Mouse (Mus musculus): ENCODE results near the gene Evi2a.

Evi2a gene

DNA sequence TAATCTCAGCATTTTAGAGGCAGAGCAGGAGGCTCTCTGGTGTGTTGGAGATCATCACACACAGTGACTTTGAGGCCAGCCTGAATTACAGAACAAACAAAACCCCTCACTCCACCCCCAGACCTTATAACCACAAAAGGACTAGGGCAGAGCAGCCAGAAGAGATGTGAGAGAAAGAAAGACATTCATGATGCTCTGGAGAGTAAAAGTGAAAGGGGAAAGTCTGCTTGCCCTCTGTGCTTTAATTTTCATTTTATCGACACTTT lies 6.2 kb downstream of the Evi2a start:
- no peak for DNase-seq (ENCODE audit: low spot score in 2 of 2)

DNA sequence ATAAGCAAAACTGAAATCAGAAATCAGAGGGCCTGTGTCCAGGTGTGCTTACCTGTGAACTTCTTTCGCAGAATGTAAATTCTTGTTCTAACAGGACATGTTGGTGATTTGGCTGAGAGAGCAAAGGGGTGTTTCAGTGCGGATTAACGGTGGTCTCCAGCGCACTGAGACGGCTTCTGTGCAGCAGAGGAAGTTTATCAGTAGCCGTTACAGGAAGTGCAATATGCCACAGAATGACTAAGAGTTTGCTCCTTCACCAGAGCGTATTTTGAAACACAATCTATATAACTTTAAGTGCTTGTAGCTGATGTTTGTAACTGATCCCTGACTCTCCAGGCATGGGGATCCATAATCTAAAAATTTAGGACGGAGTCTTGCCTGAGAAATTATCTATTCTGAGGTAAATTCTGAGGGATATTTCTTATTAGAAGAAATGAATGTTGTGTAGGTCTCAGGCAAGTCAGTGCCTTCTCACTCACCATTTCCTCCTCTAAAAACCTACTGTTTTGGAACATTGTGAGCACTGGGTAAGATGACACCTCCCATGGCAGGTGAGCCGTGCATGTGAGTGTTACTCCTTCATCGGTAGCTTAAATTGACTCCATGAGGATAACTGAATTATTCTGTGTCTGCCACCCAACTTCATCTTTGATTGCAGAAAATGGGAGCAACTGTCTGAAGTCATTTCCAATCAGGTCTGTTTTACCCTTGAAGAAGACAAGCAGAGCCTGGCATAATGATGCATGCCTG lies 6.7 kb downstream of the Evi2a start, which contains the start of gene Evi2b:
Gene Evi2b, minus strand, starts transcription at position 203 of the 750 bp plus-strand sequence.
- DNase-seq (ENCODE audit: low spot score in 2 of 2) = no peak

DNA sequence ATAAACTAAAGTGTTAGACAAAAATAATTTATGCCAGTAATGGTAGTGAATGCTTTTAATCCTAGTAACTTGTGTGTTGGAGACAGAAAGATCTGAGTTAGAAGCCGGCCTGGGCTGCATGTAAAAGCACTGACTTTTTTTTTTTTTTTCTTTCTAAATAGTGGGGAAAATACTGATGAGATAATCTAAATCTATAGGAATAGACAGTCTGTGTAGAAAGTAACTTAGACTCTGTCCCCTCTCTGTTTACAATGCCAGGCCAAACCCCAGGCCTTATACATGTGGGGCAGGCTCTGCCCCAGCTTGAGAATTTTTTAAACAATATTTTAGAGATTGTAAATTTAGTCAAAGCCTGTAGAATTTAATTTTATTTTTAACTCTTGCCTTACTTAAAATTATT lies 7.5 kb downstream of the Evi2a start:
- no peak for DNase-seq (ENCODE audit: low spot score in 2 of 2)

DNA sequence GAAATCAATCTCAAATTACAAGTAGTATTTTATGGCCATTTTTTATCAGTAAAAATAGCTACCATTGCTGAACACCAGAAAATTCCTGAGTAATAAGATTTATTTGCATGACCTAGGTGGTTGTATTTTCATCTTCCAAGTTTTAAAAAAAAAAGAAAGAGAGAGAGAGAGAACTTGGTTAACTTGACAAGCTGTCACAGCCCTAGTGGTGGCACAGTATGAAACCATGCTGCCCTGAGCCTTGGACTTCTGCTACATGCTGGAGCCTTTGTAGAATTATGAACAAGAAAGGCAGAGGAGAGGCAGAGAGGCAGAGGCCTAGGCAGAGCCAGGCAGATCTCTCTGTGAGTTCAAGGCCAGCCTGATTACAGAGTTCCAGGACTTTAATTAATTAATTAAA lies 8.5 kb downstream of the Evi2a start:
- DNase-seq (ENCODE audit: low spot score in 2 of 2) = no peak

DNA sequence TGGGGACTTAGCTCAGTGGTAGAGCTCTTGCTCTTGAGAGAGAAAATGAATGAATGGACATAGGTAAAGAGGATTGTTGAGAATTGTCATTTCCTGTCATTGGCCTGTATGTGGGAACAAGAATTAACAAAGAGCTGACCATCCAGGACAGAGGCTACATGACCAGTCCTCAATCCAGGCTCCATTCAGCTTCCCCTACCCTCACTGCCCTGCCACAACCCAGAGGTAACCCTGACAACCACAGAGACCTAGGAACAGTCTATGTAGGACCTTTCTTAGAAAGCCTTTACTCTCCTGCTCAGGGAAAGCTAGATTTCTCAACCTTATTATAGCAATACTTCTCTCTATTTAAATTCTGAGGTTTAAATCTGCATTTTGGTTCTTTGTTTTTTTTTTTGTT lies 9.6 kb downstream of the Evi2a start:
- DNase-seq (ENCODE audit: low spot score in 2 of 2) = no peak

DNA sequence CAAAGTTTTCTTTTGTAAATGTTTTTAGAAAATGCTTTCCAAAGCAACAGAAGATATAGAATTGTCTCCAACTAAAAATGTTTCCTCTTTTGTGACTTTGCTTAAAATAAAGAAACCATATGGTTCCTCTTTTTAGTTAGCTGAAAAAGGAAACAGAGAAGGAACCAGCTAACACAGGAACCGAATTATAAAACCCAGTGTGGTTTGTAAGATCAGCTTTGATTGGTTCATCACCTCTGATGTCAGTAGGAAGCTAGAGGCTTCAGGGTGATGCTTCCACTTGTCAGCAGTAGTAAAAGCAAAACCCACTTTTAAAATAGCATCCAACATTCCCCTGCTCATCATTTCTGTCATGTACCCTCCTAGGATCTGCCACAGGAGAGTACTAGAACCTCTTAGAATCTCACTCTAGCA lies 10.5 kb downstream of the Evi2a start:
- DNase-seq (ENCODE audit: low spot score in 2 of 2) = no peak

DNA sequence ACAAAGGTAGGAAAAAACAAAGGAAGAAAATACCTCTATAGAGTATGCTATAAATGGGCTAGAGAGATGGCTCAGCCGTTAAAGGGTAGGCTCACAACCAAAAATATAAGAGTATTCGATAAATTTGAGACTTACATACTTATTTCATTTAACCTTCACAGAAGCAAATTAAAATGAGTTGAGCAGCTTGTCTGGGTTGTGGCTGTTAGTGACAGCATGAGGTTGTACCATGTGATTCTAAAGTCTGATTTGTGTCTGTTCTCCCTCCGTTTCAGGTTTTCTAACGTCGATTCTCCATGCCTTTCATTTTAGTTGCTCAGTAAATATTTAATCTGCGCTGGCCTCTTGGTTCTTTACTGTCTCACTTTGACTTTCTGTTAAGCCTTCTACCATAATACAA lies 11.1 kb downstream of the Evi2a start:
- DNase-seq (ENCODE audit: low spot score in 2 of 2) = no peak

DNA sequence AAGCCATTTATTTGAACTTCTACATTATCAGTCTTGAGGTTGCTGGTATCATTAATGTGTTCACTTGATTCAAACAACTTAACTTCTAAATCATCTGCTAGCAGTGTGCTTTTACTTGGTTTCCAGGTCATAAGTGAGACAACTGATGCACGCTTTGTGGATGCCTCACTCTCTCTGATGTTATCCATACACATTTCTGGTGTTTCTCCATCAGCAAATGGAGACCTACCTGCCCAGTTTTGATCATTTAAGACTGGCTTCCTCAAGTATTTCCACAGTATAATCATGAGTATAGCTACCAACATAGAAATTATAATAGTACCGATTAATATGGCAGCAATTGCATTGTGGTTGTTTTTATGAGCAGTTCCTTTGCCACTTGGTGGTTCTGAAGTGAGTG lies 14.6 kb downstream of the Evi2a start:
- DNase-seq (ENCODE audit: low spot score in 2 of 2) = no peak

DNA sequence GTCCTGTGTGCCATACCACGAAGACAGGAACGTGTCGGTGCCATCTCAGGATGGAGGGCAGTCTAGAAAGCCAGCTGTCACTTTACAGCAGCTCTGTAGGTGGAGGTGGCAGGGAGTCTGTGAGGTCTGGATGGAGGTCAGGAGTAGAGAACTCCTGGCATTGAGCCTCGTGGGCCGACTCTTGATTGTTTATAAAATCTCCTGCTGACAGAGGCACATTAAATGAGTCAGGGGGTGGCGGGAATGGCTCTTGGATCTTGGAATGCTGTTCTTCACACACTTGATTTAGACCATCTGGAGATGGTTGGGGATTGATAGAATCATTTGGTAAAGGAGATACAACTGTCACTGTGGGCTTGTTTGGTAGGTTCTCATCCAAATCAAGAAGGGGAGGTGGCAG lies 15.1 kb downstream of the Evi2a start:
- no peak for DNase-seq (ENCODE audit: low spot score in 2 of 2)

DNA sequence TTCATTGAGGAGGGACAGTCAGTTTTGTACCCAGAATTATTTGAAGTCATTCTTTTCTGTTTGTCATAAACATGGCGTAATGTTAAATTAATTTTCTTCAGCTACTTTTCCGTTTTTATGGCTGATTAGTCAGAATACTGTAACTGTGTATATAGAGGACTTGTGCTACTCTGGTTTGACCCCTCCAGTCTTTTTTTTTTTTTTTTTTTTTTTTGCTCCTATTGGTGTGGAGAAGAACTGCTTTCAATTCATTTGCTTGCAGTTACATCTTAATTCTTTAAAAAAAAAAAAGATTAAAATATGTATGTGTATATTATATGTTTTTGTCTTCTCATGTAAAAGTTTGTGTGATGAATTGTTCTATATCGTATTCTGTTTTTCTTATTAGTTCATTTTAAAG lies 18.4 kb downstream of the Evi2a start:
- DNase-seq (ENCODE audit: low spot score in 2 of 2) = no peak

DNA sequence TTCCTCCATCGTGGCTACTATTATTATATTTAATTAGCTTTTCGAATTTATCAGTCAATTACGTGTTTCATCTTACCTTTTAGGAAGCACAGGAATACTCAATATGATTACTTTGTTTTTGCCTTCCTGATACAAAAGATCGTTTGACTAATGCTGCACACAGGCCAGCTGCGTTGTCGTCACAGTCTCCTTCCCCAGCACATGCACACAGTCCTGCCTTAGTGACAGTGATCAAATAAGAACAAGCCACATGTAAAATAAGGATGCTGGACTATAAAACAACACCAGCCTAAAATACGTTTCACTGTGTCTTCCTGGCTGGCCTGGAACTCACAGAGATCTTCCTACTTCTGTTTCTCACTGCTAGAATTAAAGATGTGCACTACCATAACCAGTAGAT lies 25.9 kb downstream of the Evi2a start:
- DNase-seq (ENCODE audit: low spot score in 2 of 2) = no peak

DNA sequence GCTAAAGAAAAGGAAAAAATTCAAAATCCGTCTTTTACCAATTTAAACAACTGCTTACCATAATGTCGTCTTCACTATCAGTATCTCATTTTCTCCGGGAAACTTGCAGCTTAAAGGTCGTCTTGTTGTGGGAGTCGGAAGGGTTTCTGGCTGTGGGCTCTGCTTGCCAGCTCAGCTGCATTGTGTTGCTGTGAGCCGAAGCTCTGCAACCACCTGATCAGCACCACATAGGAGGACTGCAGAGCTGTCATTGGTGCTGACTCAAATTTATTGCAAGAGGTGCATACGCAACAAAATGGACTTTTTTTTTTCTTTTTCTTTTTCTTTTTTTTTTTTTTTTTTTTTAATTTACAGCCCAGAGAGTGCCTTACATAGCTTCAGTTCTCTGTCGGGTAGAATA lies 26.6 kb downstream of the Evi2a start, which contains the start of gene Omg:
Gene Omg, minus strand, starts transcription at position 240 of the 400 bp plus-strand sequence.
- peak; percentile 51 to 60 for DNase-seq (ENCODE audit: low spot score in 2 of 2)

DNA sequence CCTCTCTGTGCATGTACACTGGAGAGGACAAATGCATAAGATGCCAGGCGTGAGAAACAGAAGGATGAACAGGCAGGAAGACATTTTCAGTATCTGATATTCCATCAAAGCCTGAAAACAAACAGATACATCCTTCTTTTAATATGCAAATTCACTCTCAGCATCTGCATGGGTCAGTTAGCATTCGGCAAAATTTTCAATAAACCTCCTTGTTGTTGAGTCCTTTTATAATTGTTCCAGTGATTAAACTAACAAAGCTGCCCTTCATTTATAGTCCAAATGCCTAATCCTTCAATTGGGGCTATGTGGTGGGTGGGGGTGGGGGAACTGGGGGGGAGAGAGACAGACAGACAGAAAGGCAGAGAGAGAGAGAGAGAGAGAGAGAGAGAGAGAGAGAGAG lies 27.5 kb downstream of the Evi2a start:
- DNase-seq (ENCODE audit: low spot score in 2 of 2) = no peak

DNA sequence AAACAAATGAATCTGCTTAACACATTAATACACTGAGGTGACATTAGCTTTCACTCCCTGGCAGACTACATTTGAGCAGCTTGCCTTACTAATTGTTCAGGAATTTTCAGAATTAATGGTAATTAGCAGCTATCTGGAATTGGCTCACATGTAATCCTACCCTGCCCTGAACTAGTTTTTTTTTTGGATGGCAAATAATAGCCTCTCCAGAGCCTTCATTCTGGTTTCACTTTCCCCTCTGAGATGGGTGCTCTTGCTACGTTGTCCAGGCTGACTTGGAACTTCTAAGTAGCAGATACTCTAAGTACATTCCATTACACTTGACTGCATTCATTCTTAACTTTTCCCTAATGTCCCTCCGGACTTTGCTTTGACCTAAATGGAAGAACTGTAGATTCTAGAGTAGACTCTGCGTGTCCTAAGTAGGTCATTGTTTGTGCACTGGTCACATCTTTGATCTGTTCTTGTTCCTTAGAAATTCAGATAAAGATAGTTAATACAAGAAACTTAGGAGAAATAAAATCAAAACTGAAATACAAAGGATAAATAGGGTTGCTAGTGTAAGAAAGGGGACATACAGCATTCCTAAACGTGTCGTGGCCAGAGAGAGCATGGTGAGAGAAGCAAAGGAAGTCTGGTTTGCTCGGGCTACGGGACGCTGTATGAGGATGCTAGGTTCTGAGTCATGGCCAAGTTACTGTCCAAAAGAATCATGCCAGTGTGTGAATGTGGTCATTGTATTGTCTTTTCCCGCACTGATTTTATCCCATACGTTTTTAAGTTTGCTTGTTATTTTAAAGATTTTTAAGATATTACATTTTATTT lies 35.2 kb downstream of the Evi2a start:
- DNase-seq (ENCODE audit: low spot score in 2 of 2) = no peak

DNA sequence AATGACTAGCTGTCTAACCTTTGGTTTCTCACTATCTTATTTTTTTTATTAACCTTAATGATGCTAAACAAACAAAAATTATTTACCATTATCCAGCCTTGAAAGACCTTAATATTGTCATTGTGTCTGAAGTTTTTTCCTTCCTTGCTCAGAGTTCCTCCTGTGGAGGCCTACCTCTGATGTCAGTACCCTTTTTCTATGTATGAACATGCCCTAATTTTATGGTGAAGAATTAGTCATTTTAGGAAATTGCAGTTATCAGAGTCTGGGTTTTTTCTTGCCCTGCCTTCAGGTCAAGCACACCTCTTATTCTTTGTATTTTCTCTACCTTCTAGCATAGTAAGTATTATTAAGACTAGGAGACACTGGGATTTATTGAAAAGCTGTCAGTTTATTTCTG lies 45.7 kb downstream of the Evi2a start:
- DNase-seq (ENCODE audit: low spot score in 2 of 2) = no peak

DNA sequence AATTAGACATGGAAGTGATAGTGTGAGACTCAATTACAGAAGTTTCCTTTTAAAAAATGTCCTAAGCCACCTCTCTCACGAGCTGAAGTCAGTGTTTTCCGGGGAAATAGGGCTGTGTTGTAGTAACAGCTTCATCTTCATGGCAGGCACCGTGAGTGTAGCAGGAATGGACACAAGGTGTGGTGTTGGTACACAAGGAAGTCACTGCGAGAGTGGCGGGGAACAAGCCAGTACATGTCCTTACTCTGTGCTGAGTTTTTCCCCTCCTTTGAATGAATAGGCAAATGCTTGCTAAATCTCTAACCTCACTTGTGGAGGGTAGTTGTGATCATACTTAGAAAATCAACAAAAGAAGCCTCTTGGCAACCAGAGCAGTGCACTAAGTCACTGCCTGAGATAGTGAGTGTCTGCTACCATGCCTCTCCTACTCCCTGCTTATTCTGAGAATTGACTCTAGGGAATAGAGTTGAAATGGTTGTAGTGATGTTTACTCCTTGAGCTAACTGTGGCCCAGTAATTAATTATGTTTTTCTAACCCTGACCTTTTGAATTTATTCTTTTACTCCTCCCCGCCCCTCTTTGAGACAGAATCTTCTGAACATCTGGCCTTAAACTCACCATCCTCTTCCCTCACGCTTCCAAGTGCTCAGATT lies 46.4 kb downstream of the Evi2a start:
- DNase-seq (ENCODE audit: low spot score in 2 of 2) = no peak

DNA sequence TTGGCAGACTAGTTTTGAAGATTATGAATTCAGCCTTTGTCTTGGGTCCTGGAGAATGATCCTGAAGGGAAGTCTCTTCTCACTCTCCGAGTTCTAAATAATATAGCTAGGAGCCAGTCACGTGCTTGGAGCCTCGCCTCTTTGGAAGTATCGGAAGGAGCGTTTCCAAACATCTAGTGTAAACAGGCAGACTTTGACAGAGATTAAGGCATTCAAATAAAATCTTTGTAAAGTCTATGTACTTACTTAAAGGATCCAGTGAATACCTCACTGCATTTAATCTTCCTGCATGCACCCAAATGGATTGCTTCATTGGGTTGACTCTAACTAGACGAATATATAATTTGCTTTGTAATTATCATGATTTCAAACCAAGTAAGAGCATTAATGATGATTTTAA lies 47.0 kb downstream of the Evi2a start:
- no peak for DNase-seq (ENCODE audit: low spot score in 2 of 2)
